Mouse (Mus musculus): ENCODE results near the gene Olfr504. TPM values are rescaled to one million over a fixed set of nuclear protein-coding genes. Genes with fewer than 3 reads are reported as not detected.
"Not testable (repeated sequence)": the region's sequence is repeated elsewhere in the genome, so short reads cannot be mapped to it uniquely, and the experiment has no call there.

Gene Olfr504
- total RNA-seq (2015; ENCODE audit: low replicate concordance), result not detected in 2 replicates
- not detected in 2 replicates for total RNA-seq (2017; ENCODE audit: low replicate concordance)

- ATAC-seq (replicated peaks; ENCODE audit: low FRiP score, poor library complexity, severe bottlenecking), result no peak
These were observed at the start of gene Olfr504 for GRCm38 (mm10) chr7:108565693-108566092. Gene Olfr504, minus strand, starts transcription at chr7:108565793.

- no peak for ATAC-seq (replicated peaks; ENCODE audit: low FRiP score, poor library complexity, severe bottlenecking)
These were observed 48.5 kb upstream of the Olfr504 start for GRCm38 (mm10) chr7:108614110-108614509.

GRCm38 (mm10) chr7:108610487-108610886 is 44.9 kb upstream of the Olfr504 start, which contains the start of gene Olfr506:
Gene Olfr506, plus strand, starts transcription at chr7:108610787.
- no peak for ATAC-seq (replicated peaks; ENCODE audit: low FRiP score, poor library complexity, severe bottlenecking)

- not testable (repeated sequence) for ATAC-seq (replicated peaks; ENCODE audit: low FRiP score, poor library complexity, severe bottlenecking)
These were observed 36.3 kb upstream of the Olfr504 start for GRCm38 (mm10) chr7:108601916-108602315.

GRCm38 (mm10) chr7:108589797-108590196 is 24.2 kb upstream of the Olfr504 start:
- no peak for ATAC-seq (replicated peaks; ENCODE audit: low FRiP score, poor library complexity, severe bottlenecking)

- not testable (repeated sequence) for ATAC-seq (replicated peaks; ENCODE audit: low FRiP score, poor library complexity, severe bottlenecking)
These were observed 21.4 kb downstream of the Olfr504 start, which contains the start of gene Olfr503 for GRCm38 (mm10) chr7:108544227-108544626. Gene Olfr503, plus strand, starts transcription at chr7:108544527.

- ATAC-seq (replicated peaks; ENCODE audit: low FRiP score, poor library complexity, severe bottlenecking), result no peak
These were observed 23.2 kb downstream of the Olfr504 start for GRCm38 (mm10) chr7:108542416-108542815.

- ATAC-seq (replicated peaks; ENCODE audit: low FRiP score, poor library complexity, severe bottlenecking), result no peak
These were observed 40.6 kb downstream of the Olfr504 start, which contains the start of gene Olfr502 for GRCm38 (mm10) chr7:108524965-108525364. Gene Olfr502, minus strand, starts transcription at chr7:108525065.

Other genes with a start within 250 kb of the Olfr504 start
- gene Olfr492, start 242.1 kb downstream of the Olfr504 start, total RNA-seq (2015; ENCODE audit: low replicate concordance), result not detected in 2 replicates
- gene Olfr492, start 242.1 kb downstream of the Olfr504 start, total RNA-seq (2017; ENCODE audit: low replicate concordance), result not detected in 2 replicates
- gene Olfr493, start 218.8 kb downstream of the Olfr504 start, total RNA-seq (2015; ENCODE audit: low replicate concordance), result not detected in 2 replicates
- gene Olfr493, start 218.8 kb downstream of the Olfr504 start, total RNA-seq (2017; ENCODE audit: low replicate concordance), result not detected in 2 replicates
- gene Olfr494, start 200.5 kb downstream of the Olfr504 start, total RNA-seq (2015; ENCODE audit: low replicate concordance), result not detected in 2 replicates
- gene Olfr494, start 200.5 kb downstream of the Olfr504 start, total RNA-seq (2017; ENCODE audit: low replicate concordance), result not detected in 2 replicates
- not detected in 2 replicates for gene Olfr495, start 172.6 kb downstream of the Olfr504 start, total RNA-seq (2015; ENCODE audit: low replicate concordance)
- gene Olfr495, start 172.6 kb downstream of the Olfr504 start, total RNA-seq (2017; ENCODE audit: low replicate concordance), result not detected in 2 replicates
- gene Olfr497, start 145.4 kb downstream of the Olfr504 start, total RNA-seq (2015; ENCODE audit: low replicate concordance), result not detected in 2 replicates
- not detected in 2 replicates for gene Olfr497, start 145.4 kb downstream of the Olfr504 start, total RNA-seq (2017; ENCODE audit: low replicate concordance)
- not detected in 2 replicates for gene Olfr498, start 100.5 kb downstream of the Olfr504 start, total RNA-seq (2015; ENCODE audit: low replicate concordance)
- not detected in 2 replicates for gene Olfr498, start 100.5 kb downstream of the Olfr504 start, total RNA-seq (2017; ENCODE audit: low replicate concordance)
- gene Olfr502, start 40.7 kb downstream of the Olfr504 start, total RNA-seq (2015; ENCODE audit: low replicate concordance), result not detected in 2 replicates
- not detected in 2 replicates for gene Olfr502, start 40.7 kb downstream of the Olfr504 start, total RNA-seq (2017; ENCODE audit: low replicate concordance)
- gene Olfr503, start 21.3 kb downstream of the Olfr504 start, total RNA-seq (2015; ENCODE audit: low replicate concordance), result not detected in 2 replicates
- not detected in 2 replicates for gene Olfr503, start 21.3 kb downstream of the Olfr504 start, total RNA-seq (2017; ENCODE audit: low replicate concordance)
- not detected in 2 replicates for gene Olfr506, start 45.0 kb upstream of the Olfr504 start, total RNA-seq (2015; ENCODE audit: low replicate concordance)
- gene Olfr506, start 45.0 kb upstream of the Olfr504 start, total RNA-seq (2017; ENCODE audit: low replicate concordance), result not detected in 2 replicates
- gene Olfr507, start 56.0 kb upstream of the Olfr504 start, total RNA-seq (2015; ENCODE audit: low replicate concordance), result not detected in 2 replicates
- gene Olfr507, start 56.0 kb upstream of the Olfr504 start, total RNA-seq (2017; ENCODE audit: low replicate concordance), result not detected in 2 replicates
- not detected in 2 replicates for gene Olfr508, start 64.2 kb upstream of the Olfr504 start, total RNA-seq (2015; ENCODE audit: low replicate concordance)
- gene Olfr508, start 64.2 kb upstream of the Olfr504 start, total RNA-seq (2017; ENCODE audit: low replicate concordance), result not detected in 2 replicates
- gene Olfr509, start 86.1 kb upstream of the Olfr504 start, total RNA-seq (2015; ENCODE audit: low replicate concordance), result 0.21 TPM in 1 of 2 replicates, not detected in the other
- gene Olfr509, start 86.1 kb upstream of the Olfr504 start, total RNA-seq (2017; ENCODE audit: low replicate concordance), result not detected in 2 replicates
- 0.77 TPM in 1 of 2 replicates, not detected in the other for gene Olfr510, start 100.6 kb upstream of the Olfr504 start, total RNA-seq (2015; ENCODE audit: low replicate concordance)
- not detected in 2 replicates for gene Olfr510, start 100.6 kb upstream of the Olfr504 start, total RNA-seq (2017; ENCODE audit: low replicate concordance)
- gene Olfr512, start 147.5 kb upstream of the Olfr504 start, total RNA-seq (2015; ENCODE audit: low replicate concordance), result not detected in 2 replicates
- not detected in 2 replicates for gene Olfr512, start 147.5 kb upstream of the Olfr504 start, total RNA-seq (2017; ENCODE audit: low replicate concordance)
- gene Olfr513, start 185.2 kb upstream of the Olfr504 start, total RNA-seq (2015; ENCODE audit: low replicate concordance), result not detected in 2 replicates
- gene Olfr513, start 185.2 kb upstream of the Olfr504 start, total RNA-seq (2017; ENCODE audit: low replicate concordance), result not detected in 2 replicates